Mouse (Mus musculus): ENCODE measurements at regions not wholly inside any gene's neighbourhood (a gene's known extent, or its start where the extent isn't known, plus 50 kb on each side); places are given as distances from the start of the nearest gene placed in this dataset.

DNA sequence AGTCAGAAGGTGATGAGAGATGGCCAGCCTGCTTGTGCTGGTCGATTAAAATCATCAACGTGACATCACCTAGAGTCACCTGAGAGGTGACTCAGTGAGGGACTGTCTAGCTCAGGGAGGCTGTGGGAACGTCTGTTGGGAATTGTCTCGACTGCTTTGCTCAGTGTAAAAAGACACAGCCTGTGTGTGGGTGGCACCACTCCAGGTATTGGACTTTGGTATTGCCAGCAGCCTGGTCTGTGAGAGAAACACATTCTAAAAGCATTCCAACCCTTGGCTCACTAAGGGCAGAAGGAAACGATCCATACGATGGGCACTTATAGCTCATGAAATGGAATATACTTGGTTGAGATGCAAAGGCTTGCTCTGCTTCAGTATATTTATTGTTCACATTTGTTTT is 209.2 kb downstream of the Mroh4 start:
- Histone ChIP-seq H3K9me3 (ENCODE audit: control insufficient read depth, low read length) (no peaks in the 10 kb centered on the region), H3K4me2 (replicated peaks; ENCODE audit: low read depth, low read length, severe bottlenecking) (no peak overlapping the region), H3K4me1 (ENCODE audit: control insufficient read depth, insufficient read depth, low read length) (no peaks in the 10 kb centered on the region), H3K9ac (ENCODE audit: low read depth, low read length, severe bottlenecking) (no peak overlapping the region), H3K36me3 (ENCODE audit: control insufficient read depth, insufficient read depth, low read length) (no peaks in the 10 kb centered on the region), H3K4me3 (replicated peaks; ENCODE audit: low read length) (no peak overlapping the region), H3K27me3 (ENCODE audit: control insufficient read depth, insufficient read depth, low read length) (no peaks in the 10 kb centered on the region), H3K27ac (replicated peaks; ENCODE audit: low read depth, low read length) (no peak overlapping the region)
- no peak for DNase-seq (ENCODE audit: low spot score)
- WGBS = 80% methylated on average over 6 of the region's 6 CpGs
- no peak for TF ChIP-seq POLR2A (IDR thresholded peaks at IDR 0.05; ENCODE audit: borderline replicate concordance, extremely low read depth, insufficient read depth, insufficient read length)
- no peak for ATAC-seq (ENCODE audit: low FRiP score, low read depth)

- no peak for ATAC-seq (ENCODE audit: low FRiP score, low read depth)
- no peak overlapping the region for H3K4me2 ChIP-seq (replicated peaks; ENCODE audit: low read depth, low read length, severe bottlenecking)
- no peak overlapping the region for H3K4me3 ChIP-seq (replicated peaks; ENCODE audit: low read length)
- H3K36me3 ChIP-seq (ENCODE audit: control insufficient read depth, insufficient read depth, low read length) = no peaks in the 10 kb centered on the region
- 77% methylated on average over 3 of the region's 3 CpGs for WGBS
- no peak for TF ChIP-seq POLR2A (IDR thresholded peaks at IDR 0.05; ENCODE audit: borderline replicate concordance, extremely low read depth, insufficient read depth, insufficient read length)
- H3K4me1 ChIP-seq (ENCODE audit: control insufficient read depth, insufficient read depth, low read length) = no peaks in the 10 kb centered on the region
- no peak for DNase-seq (ENCODE audit: low spot score)
- H3K9me3 ChIP-seq (ENCODE audit: control insufficient read depth, low read length) = no peaks in the 10 kb centered on the region
- no peaks in the 10 kb centered on the region for H3K27me3 ChIP-seq (ENCODE audit: control insufficient read depth, insufficient read depth, low read length)
- H3K27ac ChIP-seq (replicated peaks; ENCODE audit: low read depth, low read length) = no peak overlapping the region
- no peak overlapping the region for H3K9ac ChIP-seq (ENCODE audit: low read depth, low read length, severe bottlenecking)
Measured at GRCm38 (mm10) chr15:74423001-74423400, 213.2 kb downstream of the Mroh4 start.

- no peak overlapping the region for H3K9ac ChIP-seq (ENCODE audit: low read depth, low read length, severe bottlenecking)
- H3K27ac ChIP-seq (replicated peaks; ENCODE audit: low read depth, low read length) = no peak overlapping the region
- ATAC-seq (ENCODE audit: low FRiP score, low read depth) = no peak
- H3K27me3 ChIP-seq (ENCODE audit: control insufficient read depth, insufficient read depth, low read length) = no peaks in the 10 kb centered on the region
- H3K4me1 ChIP-seq (ENCODE audit: control insufficient read depth, insufficient read depth, low read length) = no peaks in the 10 kb centered on the region
- WGBS = 69% methylated on average over 8 of the region's 8 CpGs
- no peak overlapping the region for H3K4me3 ChIP-seq (replicated peaks; ENCODE audit: low read length)
- H3K4me2 ChIP-seq (replicated peaks; ENCODE audit: low read depth, low read length, severe bottlenecking) = no peak overlapping the region
- TF ChIP-seq POLR2A (IDR thresholded peaks at IDR 0.05; ENCODE audit: borderline replicate concordance, extremely low read depth, insufficient read depth, insufficient read length) = no peak
- H3K9me3 ChIP-seq (ENCODE audit: control insufficient read depth, low read length) = no peaks in the 10 kb centered on the region
- H3K36me3 ChIP-seq (ENCODE audit: control insufficient read depth, insufficient read depth, low read length) = no peaks in the 10 kb centered on the region
- DNase-seq (ENCODE audit: low spot score) = no peak
Measured at GRCm38 (mm10) chr15:74420550-74420949, 215.6 kb downstream of the Mroh4 start.

DNA sequence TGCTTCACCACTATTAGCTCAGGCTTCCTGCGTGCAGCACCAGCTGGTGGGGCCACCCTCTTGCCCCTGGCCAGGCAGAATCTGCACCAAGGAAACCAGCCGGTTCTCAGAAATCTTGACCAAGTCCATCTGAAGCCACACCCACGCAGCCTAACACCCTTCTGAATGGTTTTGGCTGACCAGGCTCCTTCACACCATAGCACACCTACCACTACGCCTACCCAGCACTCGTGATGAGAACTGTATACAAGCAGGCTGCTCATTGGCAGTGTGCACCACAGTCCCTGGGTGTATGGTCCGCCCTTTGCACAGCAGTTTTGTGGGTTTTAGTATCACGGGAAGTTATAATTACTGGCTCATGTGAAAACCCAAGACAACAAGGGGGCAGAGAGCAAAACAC is 217.5 kb downstream of the Mroh4 start:
- TF ChIP-seq POLR2A (IDR thresholded peaks at IDR 0.05; ENCODE audit: borderline replicate concordance, extremely low read depth, insufficient read depth, insufficient read length) = no peak
- DNase-seq (ENCODE audit: low spot score) (no peak), ATAC-seq (ENCODE audit: low FRiP score, low read depth) (no peak)
- H3K9ac ChIP-seq (ENCODE audit: low read depth, low read length, severe bottlenecking) = no peak overlapping the region
- 80% methylated on average over 7 of the region's 7 CpGs for WGBS
- no peak overlapping the region for H3K4me2 ChIP-seq (replicated peaks; ENCODE audit: low read depth, low read length, severe bottlenecking)
- H3K4me1 ChIP-seq (ENCODE audit: control insufficient read depth, insufficient read depth, low read length) = no peaks in the 10 kb centered on the region; the same call in 1 of the 2 replicates
- H3K9me3 ChIP-seq (ENCODE audit: control insufficient read depth, low read length) = no peaks in the 10 kb centered on the region
- no peaks in the 10 kb centered on the region for H3K36me3 ChIP-seq (ENCODE audit: control insufficient read depth, insufficient read depth, low read length)
- no peak overlapping the region for H3K4me3 ChIP-seq (replicated peaks; ENCODE audit: low read length)
- no peak overlapping the region for H3K27ac ChIP-seq (replicated peaks; ENCODE audit: low read depth, low read length)
- H3K27me3 ChIP-seq (ENCODE audit: control insufficient read depth, insufficient read depth, low read length) = no peaks in the 10 kb centered on the region

GRCm38 (mm10) chr15:74413217-74413616 is 222.9 kb downstream of the Mroh4 start:
- 42% methylated on average over 8 of the region's 10 CpGs for WGBS
- TF ChIP-seq POLR2A (IDR thresholded peaks at IDR 0.05; ENCODE audit: borderline replicate concordance, extremely low read depth, insufficient read depth, insufficient read length) = no peak
- Histone ChIP-seq H3K4me2 (replicated peaks; ENCODE audit: low read depth, low read length, severe bottlenecking) (no peak overlapping the region), H3K4me1 (ENCODE audit: control insufficient read depth, insufficient read depth, low read length) (peaks cover 5% of the 10 kb centered on the region; the same call in 1 of the 2 replicates), H3K9me3 (ENCODE audit: control insufficient read depth, low read length) (no peaks in the 10 kb centered on the region), H3K36me3 (ENCODE audit: control insufficient read depth, insufficient read depth, low read length) (no peaks in the 10 kb centered on the region), H3K27me3 (ENCODE audit: control insufficient read depth, insufficient read depth, low read length) (no peaks in the 10 kb centered on the region), H3K27ac (replicated peaks; ENCODE audit: low read depth, low read length) (no peak overlapping the region), H3K9ac (ENCODE audit: low read depth, low read length, severe bottlenecking) (no peak overlapping the region), H3K4me3 (replicated peaks; ENCODE audit: low read length) (no peak overlapping the region)
- no peak for ATAC-seq (ENCODE audit: low FRiP score, low read depth)
- no peak for DNase-seq (ENCODE audit: low spot score)

- Histone ChIP-seq H3K9me3 (ENCODE audit: control insufficient read depth, low read length) (no peaks in the 10 kb centered on the region), H3K4me2 (replicated peaks; ENCODE audit: low read depth, low read length, severe bottlenecking) (no peak overlapping the region), H3K27ac (replicated peaks; ENCODE audit: low read depth, low read length) (no peak overlapping the region), H3K9ac (ENCODE audit: low read depth, low read length, severe bottlenecking) (no peak overlapping the region), H3K4me3 (replicated peaks; ENCODE audit: low read length) (no peak overlapping the region), H3K4me1 (ENCODE audit: control insufficient read depth, insufficient read depth, low read length) (peaks cover 5% of the 10 kb centered on the region; the same call in 1 of the 2 replicates), H3K27me3 (ENCODE audit: control insufficient read depth, insufficient read depth, low read length) (no peaks in the 10 kb centered on the region), H3K36me3 (ENCODE audit: control insufficient read depth, insufficient read depth, low read length) (no peaks in the 10 kb centered on the region)
- ATAC-seq (ENCODE audit: low FRiP score, low read depth) (no peak), DNase-seq (ENCODE audit: low spot score) (no peak)
- WGBS = 82% methylated on average over 3 of the region's 3 CpGs
- TF ChIP-seq POLR2A (IDR thresholded peaks at IDR 0.05; ENCODE audit: borderline replicate concordance, extremely low read depth, insufficient read depth, insufficient read length) = no peak
Measured at GRCm38 (mm10) chr15:74412261-74412660, 223.9 kb downstream of the Mroh4 start.
